Comparison of ENCODE assay signal across 18 mouse cellular contexts in the genomic region with DNA sequence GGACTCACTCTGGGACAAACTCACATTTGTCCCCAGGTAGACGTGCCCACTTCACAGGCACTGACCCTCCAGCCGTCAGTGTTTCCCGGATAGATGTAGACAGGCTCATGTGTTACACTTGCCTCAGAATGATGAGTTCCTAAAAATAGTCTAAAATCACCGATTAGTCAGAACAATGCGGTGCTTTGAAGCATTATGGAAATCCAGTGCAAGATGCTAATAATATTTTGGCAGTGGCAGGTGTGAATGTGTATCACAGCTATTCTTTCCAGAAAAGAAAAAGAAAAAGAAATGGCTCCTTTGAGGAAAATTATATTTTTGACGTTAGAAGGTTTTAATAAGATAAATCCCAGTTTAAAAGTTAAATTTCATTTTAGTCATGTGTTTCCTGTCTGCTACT.
"Had no signal": no experiment of that assay in that cellular context is flagged by ENCODE, and none has a peak within 500 bp of the region (broad histone marks: within the 10 kb centered on the region; RNA-seq: fewer than 3 reads in every experiment).

No protein-coding gene starts in this region.

- H3K4me3 ChIP-seq: limb, embryonic 12.5 days; limb, embryonic 15.5 days; liver, embryonic 12.5 days; liver, embryonic 15.5 days; lung, embryonic 15.5 days; megakaryocyte, embryonic 14.5 days; midbrain, embryonic 10.5 days; stomach, embryonic 15.5 days had no signal

- H3K9me3 ChIP-seq: limb, embryonic 12.5 days; limb, embryonic 15.5 days; liver, embryonic 12.5 days; liver, embryonic 15.5 days; lung, embryonic 15.5 days; midbrain, embryonic 10.5 days; stomach, embryonic 15.5 days had no signal

- H3K27me3 ChIP-seq: limb, embryonic 12.5 days; limb, embryonic 15.5 days; liver, embryonic 12.5 days; liver, embryonic 15.5 days; lung, embryonic 15.5 days; megakaryocyte, embryonic 14.5 days; stomach, embryonic 15.5 days had no signal

- H3K9ac ChIP-seq: limb, embryonic 12.5 days; limb, embryonic 15.5 days; liver, embryonic 12.5 days; liver, embryonic 15.5 days; lung, embryonic 15.5 days; stomach, embryonic 15.5 days had no signal

- H3K4me2 ChIP-seq: limb, embryonic 12.5 days; limb, embryonic 15.5 days; liver, embryonic 12.5 days; liver, embryonic 15.5 days; lung, embryonic 15.5 days; stomach, embryonic 15.5 days had no signal

- H3K4me1 ChIP-seq: limb, embryonic 12.5 days; limb, embryonic 15.5 days; liver, embryonic 12.5 days; liver, embryonic 15.5 days; lung, embryonic 15.5 days; megakaryocyte, embryonic 14.5 days; midbrain, embryonic 10.5 days; stomach, embryonic 15.5 days had no signal

- H3K27ac ChIP-seq: limb, embryonic 12.5 days; limb, embryonic 15.5 days; liver, embryonic 12.5 days; liver, embryonic 15.5 days; lung, embryonic 15.5 days; midbrain, embryonic 10.5 days; stomach, embryonic 15.5 days had no signal

- H3K36me3 ChIP-seq: limb, embryonic 12.5 days; limb, embryonic 15.5 days; liver, embryonic 12.5 days; liver, embryonic 15.5 days; lung, embryonic 15.5 days; midbrain, embryonic 10.5 days; stomach, embryonic 15.5 days had no signal

- ATAC-seq: liver, embryonic 12.5 days; midbrain, embryonic 16.5 days had no signal

- DNase-seq: kidney, adult 18-20 months; kidney, postnatal 4 days; left cerebral cortex, postnatal 4 days; lung, adult 18-20 months; lung, postnatal 10 days; lung, postnatal 36 days; right cerebral cortex, postnatal 14 days; spleen, adult 18-20 months; thymus, postnatal 25 days had no signal
